Mouse (Mus musculus) kidney, adult 8-10 months (tissue): Measurements from ENCODE around the gene Vmn2r25.
"Not testable (repeated sequence)": the region's sequence is repeated elsewhere in the genome, so short reads cannot be mapped to it uniquely, and the experiment has no call there.

Experiments
- DNase-seq, 2 experiments: peaks; one replicate each; pipeline ENCODE4 v3.0.0; 2022

The Vmn2r25 gene

GRCm38 (mm10) chr6:123853363-123853762 is at the start of gene Vmn2r25:
Gene Vmn2r25 (minus strand): TSS chr6:123853463.
- DNase-seq: not testable (repeated sequence)

DNA sequence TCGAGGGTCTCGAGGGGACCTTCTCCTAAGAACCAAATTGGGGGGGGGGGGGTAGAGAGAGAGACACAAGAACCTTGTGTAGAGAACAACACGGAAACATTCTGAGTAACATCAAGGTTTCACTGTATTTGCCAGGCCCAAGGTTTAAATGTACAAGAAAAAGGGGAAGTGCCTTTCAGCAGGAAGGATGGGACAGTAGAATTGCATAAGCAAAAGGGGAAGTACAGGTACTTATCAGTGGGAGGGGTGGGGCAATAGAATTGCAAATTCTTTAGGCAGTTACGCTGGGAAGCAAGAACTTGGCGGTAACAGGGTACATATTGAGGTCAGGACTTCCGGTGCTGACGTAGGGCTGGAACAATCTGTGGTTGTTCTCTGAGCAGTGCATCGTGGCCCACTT is 33.3 kb downstream of the Vmn2r25 start:
- DNase-seq: no peak

DNA sequence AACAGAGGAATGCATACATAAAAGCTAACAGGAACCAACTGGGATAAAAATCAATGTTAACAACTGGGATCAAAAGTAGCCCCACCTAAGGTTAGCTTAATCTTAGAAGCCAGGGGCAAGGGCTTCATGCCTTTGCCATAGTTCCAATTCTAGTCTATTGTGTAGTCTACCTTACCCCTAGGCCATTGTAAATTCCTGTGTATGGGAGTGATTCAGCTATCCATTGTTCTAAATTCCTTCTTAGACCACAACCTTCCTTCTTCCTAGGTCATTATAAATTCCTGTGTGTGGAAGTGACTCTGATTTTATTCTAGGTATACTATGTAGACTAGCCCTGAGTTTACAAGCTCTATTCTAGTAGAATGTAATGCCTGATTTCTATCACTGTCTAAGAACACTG is 43.0 kb downstream of the Vmn2r25 start:
- not testable (repeated sequence) for DNase-seq

DNA sequence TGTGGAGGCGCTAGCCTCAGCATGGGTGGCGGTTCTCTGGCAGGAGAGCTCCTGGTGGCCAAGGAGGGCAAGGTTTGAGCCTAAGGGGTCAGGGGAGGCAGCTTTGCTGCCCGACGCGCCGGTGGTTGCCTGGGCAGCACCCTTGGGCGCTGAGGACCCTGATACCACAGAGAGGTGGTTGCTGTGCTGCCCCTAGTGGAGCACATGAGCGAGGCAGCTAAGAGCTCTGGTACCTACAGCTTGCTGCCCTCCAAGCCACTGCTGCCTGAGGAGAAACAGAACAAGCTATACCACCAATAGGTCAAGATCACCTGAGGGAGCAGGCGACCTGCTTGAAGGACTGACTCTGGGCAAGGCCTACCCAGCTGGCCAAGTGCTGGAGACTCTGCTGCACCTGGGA is 59.5 kb downstream of the Vmn2r25 start:
- no peak for DNase-seq

DNA sequence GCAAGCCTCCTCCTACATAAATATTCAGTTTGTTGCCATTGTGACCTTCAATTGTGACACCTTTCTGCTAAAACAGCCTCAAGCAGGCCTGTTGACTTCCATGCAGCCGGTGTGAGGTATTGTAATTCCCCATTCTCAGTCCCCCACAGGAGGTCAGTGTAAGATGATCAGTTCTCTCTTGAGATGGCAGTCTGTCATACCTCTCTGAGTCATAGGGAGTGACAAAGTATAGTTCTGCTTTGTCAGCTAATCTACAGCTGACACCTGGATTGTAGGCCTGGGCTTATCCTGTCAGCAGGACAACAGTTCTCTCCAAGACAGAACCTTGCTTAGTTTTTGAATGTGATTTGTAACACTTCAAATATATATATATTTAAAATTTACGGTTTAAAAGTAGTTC is 68.4 kb downstream of the Vmn2r25 start:
- DNase-seq: no peak

- DNase-seq: no peak
Measured at GRCm38 (mm10) chr6:123778579-123778978, 74.7 kb downstream of the Vmn2r25 start, which contains the start of gene Vmn2r24. Gene Vmn2r24 (plus strand): TSS chr6:123778879.
